Mouse (Mus musculus) left cerebral cortex, adult 11 months (tissue): ENCODE results near the gene Prkg1.

Source experiments
- DNase-seq: peaks from one replicate; pipeline ENCODE4 v3.0.0; 2022; ENCODE audit warnings: low spot score

Gene Prkg1

DNA sequence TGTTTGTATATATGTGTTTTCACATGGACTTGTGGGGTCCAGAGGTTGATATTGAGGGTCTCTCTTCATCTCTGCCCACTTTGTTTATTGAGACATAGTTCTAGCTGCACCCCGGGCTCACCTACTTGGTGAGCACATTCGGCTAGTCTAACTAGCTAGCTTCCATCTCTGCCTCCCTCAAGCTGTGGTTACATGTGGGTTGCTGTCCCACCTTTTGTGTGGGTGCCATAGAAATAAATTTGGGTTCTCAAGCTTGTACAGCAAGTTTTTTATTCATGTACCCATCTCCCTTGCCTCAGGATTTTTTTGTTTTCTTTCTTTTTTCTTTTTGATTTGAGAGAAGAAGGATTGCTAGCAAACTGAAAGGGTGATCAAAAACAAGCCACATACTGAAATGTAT lies 617.4 kb downstream of the Prkg1 start:
- DNase-seq, result peak; percentile 10

- DNase-seq, result peak; percentile 7
These were observed 618.7 kb downstream of the Prkg1 start for GRCm38 (mm10) chr19:31146156-31146555.

- no peak for DNase-seq
These were observed 622.9 kb downstream of the Prkg1 start for GRCm38 (mm10) chr19:31141905-31142304.

- no peak for DNase-seq
These were observed 628.5 kb downstream of the Prkg1 start for GRCm38 (mm10) chr19:31136316-31136715.

GRCm38 (mm10) chr19:31132614-31133013 lies 632.2 kb downstream of the Prkg1 start:
- DNase-seq, result no peak

DNA sequence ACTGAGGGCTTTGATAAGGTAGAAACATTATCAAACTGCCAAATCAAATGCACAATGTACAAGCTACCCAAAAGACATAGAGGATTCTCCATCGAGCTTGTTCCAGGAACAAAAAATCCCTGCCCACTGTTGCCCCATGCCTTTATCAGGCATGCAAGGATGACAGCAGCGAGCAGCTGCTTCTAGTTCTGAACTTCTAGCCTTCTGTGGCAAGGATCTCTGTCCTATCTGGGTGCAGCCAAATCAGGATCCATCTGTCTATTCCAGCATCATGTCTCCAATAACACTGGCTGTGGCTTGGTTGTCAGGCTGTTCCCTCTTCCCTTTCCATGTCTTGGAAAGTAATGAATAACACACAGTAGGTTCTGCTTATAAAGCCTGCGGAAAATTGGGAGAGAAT lies 640.2 kb downstream of the Prkg1 start:
- DNase-seq, result no peak

GRCm38 (mm10) chr19:31114690-31115089 lies 650.1 kb downstream of the Prkg1 start:
- DNase-seq, result peak; percentile 11

- DNase-seq, result no peak
These were observed 657.8 kb downstream of the Prkg1 start for GRCm38 (mm10) chr19:31106835-31107554.

DNA sequence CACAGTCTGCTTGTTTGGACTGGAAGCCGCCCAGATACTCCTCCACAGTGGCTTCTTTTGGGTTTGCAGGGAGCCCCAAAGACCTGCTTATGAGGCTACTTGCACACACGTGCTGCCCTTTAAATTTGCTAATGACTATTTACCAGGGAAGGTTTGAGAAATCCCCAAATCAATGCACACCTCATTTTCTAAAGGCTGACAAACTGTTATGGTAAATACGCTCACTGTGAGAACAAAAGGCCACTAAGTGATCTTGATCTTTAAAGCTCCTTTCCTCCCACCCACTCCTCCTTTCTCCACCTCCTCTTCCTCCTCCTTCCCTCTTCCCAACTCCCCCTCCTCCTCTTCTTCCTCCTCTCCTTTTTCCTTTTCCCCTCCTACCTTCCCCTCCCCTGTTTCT lies 658.8 kb downstream of the Prkg1 start:
- DNase-seq, result no peak

GRCm38 (mm10) chr19:31104764-31105163 lies 660.1 kb downstream of the Prkg1 start:
- DNase-seq, result no peak

- no peak for DNase-seq
These were observed 665.5 kb downstream of the Prkg1 start for GRCm38 (mm10) chr19:31099369-31099768.

DNA sequence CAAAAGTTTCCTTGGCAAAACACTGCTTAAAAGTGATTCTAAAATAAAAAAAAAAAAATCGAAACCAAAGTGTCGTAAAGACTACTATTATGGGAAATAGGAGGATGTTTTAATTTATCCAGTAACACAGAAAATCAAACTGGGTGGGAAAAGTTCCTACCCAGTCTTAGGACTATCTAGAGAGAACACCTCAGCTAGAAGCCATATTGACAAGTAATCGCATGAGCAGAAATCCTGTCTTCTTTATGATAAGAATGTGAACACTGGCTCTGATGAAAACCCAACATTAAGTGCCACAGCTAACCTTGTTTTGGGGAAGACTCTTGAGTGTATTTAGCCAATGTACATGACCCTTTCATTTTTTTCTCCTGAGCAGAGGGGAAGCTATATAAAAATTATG lies 667.0 kb downstream of the Prkg1 start:
- DNase-seq, result no peak

GRCm38 (mm10) chr19:31083761-31084160 lies 681.1 kb downstream of the Prkg1 start:
- no peak for DNase-seq

- peak; percentile 100 for DNase-seq
These were observed 682.0 kb downstream of the Prkg1 start, which contains the start of gene Cstf2t for GRCm38 (mm10) chr19:31082662-31083429. Gene Cstf2t (plus strand): TSS chr19:31082837.

- DNase-seq, result no peak
These were observed 682.6 kb downstream of the Prkg1 start for GRCm38 (mm10) chr19:31082226-31082625.

GRCm38 (mm10) chr19:31078241-31078640 lies 686.6 kb downstream of the Prkg1 start:
- DNase-seq, result no peak

DNA sequence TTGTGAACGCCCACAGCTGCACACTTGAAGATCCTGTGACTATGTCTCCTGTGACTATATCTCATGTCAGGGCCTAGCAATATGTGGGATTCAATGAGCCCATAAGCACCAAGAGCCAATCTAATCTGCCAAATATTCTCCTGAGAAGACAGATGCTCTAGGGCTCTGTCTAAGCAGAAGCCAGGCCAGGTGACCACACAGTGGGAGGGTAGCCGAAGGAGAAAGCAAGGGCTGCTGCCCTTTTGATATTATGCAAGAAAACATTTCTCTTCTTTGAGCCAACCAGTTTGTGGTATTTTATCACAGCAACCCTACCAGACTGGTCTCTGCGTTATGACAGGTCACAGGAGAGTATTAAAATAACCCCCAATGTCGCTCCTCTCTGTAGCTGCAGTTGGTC lies 688.7 kb downstream of the Prkg1 start:
- no peak for DNase-seq

- no peak for DNase-seq
These were observed 690.1 kb downstream of the Prkg1 start for GRCm38 (mm10) chr19:31074717-31075063.

- DNase-seq, result no peak
These were observed 690.7 kb downstream of the Prkg1 start for GRCm38 (mm10) chr19:31073959-31074716.

GRCm38 (mm10) chr19:31065206-31065781 lies 699.5 kb downstream of the Prkg1 start:
- DNase-seq, result no peak

DNA sequence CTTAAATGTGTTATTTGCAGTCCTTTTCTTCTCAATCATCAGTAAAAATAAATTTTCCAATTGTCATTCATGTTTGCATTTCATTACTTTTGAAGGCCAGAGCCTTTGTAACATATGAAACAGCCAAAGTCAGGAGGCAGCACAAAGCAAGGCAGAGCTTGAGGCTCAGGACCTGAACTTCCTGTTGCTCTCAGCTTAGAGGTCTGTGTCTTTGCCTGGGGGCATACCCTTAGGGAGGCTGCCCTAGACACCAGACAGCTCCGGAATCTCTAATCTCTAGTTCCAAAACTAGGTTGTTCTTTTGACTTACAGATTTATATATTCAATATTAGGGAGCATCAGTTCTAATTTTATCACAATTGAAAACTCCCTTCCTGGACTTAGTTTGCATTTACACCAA lies 700.1 kb downstream of the Prkg1 start:
- no peak for DNase-seq

DNA sequence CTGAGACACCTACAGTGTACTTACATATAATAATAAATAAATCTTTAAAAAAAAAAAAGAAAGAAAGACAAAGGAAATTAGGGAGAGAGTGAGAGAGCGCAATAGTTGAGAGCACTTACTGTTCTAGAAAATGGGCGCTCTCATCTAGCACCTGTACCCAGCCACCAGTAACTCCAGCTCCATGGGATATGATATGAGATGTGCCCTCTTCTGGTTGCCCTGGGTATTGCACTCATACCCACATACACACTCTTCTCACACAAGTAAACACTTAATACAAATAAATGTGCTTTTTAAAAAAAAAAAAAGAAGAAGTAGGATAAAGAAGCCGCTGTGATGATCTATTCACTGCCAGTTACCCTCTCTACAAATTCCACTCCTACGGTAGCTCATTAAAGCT lies 718.2 kb downstream of the Prkg1 start:
- no peak for DNase-seq
